Mouse (Mus musculus) retina, embryonic 14.5 days (tissue): ENCODE results near the gene Rapgef2.
"Not testable (repeated sequence)": the region's sequence is repeated elsewhere in the genome, so short reads cannot be mapped to it uniquely, and the experiment has no call there.

Experiments used
- DNase-seq: peaks from one replicate; pipeline ENCODE4 v3.0.0-alpha.2; 2015; ENCODE audit warnings: low spot score

Rapgef2 gene

DNA sequence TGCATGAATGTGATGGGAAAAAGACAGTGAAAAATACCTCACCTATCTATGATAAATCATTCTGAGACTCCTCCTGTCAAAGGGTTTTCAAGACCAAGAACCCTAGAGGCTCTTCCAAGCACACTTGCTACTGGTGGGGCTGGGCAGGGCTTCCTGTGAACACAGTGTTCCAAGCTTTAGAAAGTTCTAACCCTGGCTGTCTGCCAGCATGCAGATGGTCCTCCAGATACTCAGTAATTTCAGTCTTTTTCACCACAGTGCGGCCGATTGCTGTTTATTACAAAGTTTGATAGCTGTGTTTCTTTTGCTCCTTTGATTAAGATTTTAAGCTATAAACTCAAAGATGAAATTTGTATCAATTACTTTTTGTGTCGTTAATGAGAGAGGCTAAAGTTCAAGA lies 83.1 kb downstream of the Rapgef2 start:
- DNase-seq = no peak

DNA sequence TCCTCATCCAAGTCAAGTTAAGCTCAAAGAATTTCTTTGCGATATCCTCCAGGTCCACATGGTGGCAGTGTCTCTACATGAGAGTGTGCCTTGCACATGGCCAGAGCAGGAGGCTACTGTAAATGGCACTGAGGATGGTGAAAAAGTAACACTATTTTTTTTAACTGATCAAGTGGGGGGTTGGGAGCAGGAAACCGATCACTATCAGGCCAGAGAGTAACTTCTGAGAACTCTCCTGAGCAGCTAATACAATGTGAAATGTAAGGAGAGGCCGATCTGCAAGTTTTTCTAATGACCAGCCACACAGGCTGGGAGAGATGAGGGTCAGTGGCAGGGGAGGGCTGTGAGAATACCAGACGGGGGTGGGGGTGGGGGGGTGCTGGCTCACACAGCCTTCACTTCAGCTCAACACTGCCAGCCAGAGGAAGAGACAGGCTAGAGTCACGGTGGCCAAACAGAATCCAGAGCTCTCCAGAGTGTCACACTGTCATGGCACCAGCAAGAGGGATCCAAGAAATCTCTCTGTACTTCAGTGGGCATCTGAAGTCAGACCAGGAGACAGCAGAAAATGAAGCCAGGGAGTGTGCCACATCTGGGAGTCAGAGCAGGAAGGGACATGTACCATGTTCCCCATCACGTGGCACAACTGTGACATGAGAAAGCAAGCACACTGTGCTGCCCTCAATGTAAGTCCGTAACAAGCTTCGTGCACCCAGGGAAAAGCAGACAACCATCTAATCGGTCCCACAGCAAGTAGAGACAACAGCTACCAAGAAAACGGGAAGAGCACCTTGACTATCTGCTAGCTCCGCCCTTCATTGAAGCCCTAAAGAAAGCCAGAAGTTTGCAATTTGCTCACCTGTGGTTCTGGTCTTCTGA lies 83.8 kb downstream of the Rapgef2 start:
- DNase-seq = peak; percentile 83

DNA sequence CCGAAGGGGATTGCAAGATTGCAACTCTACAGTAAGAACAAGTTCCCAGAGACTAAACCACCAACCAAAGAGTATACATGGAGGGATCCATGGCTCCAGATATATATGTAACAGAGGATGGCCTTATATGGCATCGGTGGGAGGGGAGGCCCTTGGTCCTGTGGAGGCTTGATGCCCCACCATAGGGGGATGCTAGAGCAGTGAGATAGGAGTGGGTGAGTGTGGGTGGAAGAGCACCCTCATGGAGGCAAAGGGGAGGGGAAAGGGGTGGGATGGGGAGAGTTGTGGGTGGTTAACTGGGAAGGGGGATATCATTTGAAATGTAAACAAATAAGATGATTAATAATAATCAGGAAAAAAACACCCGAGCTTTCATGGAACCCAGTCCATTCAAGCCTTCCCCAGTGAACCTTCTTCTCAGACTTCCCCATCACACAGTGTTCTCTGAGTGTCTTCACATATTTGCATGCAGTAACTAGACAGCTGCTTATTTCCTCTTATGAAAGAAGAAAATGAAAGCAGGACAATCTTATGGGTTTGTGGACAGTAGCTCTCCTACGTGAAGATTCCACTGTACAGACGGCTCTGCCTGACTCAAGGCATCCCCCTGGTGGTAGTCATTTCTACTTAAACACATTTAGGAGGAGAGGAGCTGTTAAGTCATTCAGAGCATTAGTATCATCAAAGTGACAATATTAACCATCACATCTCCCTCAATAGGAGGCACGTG lies 89.4 kb downstream of the Rapgef2 start:
- DNase-seq = peak; percentile 68

DNA sequence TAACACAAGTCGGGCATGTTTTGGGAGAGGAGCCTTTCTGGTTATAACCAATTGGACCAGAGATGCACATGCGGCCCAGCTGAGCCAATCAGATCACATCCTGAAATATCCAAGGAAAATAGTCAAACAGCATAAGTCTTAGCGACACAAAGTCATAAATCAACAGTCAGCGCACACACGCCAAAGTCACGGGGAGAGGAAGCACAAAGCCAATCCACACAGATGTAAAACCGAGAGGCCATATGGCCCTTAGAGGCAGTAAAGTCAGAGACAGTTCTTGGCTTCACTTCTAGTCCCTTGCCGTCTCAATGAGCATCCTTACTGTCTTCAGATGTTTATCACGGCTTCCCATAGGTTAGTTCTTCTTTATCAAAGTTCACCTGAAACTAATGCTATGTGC lies 91.0 kb downstream of the Rapgef2 start:
- no peak for DNase-seq

DNA sequence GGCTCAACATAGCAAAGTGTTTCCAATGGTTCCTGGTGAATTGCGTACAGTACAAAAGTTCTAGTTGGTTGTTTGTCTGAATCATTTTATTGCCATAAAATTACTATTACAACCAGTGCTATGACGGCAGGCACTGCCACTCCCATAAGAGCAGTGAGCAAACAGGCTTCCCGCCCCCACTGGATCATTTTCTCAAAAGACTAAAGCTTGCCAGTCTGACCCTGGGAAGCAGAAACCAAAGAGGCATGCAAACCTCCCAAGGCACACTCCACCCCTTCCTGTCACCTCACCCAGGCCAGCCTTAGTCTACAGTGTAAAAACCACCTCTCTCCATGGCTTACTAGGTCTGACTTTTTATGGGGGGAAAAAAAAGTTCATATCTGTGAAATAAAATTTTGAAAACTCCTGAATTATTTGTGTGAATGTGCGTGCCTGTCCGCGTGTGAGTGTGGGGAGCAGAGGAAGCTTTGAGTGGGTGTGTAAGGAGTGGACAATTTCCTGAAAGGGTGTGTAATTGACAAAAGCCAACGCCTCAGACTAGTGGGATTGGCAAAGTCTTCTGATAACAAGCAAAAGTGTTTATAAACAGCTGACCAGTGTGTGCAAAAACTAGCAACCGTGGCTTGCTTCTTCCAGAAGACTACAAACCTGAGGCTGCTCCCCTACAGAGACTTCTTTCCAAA lies 92.1 kb downstream of the Rapgef2 start:
- no peak for DNase-seq

DNA sequence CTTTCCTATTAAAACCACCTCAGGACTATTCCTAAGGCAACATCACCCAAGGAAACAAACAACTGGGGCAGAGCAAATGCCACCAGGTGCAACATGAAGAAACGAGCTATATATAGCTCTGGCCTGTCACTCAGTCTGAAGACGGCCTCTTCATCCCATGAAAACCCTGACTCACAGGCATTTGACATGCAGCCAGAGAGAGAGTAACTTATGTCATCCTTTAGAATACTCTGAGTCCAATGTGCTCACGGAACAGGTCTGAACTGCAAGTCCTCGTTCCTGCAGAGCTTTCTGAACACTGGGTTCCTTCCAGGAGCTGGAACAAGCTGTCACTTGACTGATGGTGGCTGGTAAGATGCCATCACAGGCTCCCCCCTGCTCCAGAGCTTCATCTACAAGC lies 93.3 kb downstream of the Rapgef2 start:
- DNase-seq = no peak

DNA sequence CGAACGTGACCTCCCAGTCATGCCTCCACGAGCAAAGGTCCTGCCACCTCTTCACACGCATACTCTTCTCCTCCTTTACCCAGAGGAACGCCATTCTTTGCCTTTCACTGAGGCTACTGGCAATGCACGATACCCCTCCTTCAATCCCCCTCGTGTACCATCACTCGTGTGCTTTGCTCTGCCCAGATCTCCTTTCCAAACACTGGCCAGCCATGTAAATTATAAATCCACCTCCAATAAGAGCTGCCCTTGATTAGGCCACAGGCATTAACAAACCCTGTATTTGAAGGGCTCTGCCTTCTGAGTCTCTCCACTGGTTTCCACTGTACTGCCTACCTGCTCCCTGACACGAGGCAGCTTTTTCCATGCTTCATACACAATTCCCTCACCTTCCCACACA lies 94.3 kb downstream of the Rapgef2 start:
- DNase-seq = no peak

DNA sequence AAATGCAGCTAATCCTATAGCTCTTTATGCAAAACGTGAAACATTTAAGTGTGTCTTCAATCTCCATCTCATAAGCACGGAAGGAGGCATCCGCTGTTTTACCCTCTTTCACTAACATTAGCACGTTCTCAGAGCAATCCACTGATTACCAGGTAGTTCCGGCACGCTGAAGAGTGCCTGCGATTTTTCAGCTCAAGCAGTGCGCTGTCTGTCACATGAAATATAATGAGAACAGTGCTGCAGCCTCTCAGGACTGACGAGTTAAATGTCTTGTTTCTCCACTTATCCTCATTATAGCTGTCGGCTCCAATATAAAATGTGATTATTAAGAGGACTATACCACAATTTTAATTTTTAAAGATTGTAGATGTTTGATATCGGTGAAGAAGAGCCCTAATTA lies 94.8 kb downstream of the Rapgef2 start:
- DNase-seq = no peak

DNA sequence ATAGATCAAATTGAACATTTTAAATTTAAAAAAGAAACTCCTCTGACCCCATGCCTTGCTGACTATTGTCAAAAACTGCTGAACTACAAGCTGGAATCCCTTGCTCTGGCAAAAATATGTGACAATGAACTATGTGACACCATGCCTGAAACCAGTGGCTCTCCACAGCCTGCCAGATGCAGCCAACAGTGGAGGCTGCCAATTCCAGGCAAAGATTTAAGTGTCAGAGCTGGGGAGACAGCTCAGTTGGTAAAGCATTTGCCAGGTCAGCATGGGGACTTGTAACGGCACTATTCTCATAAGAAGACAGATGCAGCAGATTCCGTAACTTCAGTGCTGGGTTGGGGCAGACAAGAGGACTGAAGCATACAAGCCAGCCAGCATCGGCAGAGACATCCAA lies 95.9 kb downstream of the Rapgef2 start:
- no peak for DNase-seq

DNA sequence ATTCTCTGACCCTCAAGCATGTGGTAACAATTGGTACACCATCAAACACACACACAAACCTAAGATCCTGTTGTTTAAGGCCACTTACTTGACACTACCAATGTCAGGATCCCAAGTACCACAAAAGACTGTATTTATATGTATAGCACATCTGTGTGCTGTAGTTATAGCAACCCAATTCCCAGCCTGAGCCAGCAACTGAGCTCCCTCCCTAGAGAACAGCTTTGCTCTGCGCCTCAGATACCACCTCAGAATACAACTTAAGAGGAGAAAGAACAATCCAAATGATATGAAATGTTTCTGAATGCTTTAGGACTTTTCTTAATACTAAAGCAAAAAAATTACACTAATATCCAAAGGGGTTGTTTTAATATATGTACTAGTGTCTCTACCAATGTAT lies 98.4 kb downstream of the Rapgef2 start:
- no peak for DNase-seq

DNA sequence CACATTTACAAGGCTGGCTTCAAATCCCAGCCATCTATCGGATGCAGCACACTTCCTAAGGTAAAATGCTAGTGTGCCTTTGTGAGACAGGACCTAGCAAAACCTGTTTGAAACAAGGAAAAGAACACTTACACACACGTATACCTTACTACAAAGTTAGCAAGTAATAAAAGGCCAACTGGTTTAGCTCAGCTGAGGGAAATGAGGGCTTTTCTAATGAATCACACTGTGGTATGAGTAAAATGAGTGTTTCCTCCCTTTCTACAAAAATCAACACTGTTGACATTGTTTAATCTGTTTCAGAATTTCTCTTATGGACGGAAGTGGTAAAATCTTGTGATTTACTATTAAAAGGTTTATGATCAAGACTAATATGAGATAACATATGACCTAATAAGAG lies 104.0 kb downstream of the Rapgef2 start:
- DNase-seq = no peak

DNA sequence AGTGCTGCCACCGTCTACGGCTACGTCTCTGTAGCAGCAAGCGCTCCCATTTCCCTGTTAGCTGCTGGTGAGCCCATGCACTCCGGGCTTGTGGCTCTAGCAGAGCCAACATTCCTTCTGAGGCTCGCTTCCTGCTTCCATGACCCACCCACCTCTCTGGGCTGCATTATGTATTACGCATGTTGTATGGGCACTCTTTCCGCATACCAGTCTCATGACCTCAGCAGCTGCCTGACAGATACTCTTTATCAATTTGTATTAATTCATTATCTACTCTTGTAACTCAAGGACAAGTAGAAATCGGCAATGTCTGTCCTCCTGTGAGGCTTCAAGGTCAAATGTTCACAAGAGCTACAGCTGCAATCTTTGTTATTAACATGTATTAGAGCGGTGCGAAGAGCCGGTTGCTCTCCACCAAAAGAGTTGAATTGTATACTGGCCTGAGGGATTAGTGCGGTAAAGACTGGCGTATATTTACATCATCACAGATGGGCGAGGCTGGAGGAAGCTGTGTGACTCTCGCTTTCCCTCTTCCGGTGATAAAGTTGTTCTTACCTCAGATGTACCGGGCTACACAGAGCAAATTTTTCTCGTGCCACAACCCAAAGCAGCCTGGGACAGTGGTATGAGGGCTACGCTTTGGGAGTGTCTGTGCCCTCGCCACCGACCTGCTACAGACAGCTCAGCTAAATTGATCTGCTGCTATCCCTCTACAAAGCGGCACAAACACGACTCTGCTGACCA lies 104.9 kb downstream of the Rapgef2 start:
- no peak for DNase-seq

DNA sequence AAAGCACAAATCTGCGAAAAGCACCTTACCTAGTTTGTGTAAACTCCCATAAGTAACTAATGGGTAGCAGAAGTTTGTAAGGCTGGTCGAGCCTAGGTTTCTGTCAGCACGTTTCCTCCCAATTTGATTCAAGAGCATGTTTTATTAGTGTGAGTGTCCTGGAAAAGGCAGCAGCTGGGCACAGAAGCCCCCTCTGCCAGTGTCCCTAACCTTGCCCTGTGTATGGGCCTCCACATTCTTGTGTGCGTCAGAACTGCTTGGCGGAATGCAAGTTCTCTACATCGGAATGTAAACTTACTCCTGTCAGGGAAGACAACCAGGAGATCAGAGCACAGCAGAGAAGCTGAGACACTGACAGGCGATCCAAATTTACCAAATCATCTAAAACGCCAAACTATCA lies 106.2 kb downstream of the Rapgef2 start:
- DNase-seq = no peak

DNA sequence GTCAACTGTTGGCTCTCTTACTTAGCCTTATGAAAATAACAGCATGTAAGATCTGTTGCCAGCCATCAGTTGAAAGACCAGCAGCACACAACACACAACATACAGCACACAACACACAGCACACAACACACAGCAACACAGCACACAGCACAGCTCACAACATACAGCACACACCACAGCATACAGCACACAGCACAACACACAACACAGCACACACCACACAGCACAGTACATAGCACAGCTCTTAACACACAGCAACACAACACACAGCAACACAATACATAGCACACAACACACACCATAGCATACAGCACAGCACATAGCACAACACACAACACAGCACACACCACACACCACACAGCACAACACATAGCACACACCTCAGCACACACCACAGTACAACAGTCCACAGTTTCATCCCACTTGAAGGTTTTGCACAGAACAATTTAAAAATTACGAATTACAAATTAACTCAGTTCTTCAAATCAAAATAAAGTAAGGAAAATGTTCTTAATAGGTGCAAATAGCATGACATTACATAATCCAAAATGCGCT lies 106.7 kb downstream of the Rapgef2 start:
- DNase-seq = no peak

DNA sequence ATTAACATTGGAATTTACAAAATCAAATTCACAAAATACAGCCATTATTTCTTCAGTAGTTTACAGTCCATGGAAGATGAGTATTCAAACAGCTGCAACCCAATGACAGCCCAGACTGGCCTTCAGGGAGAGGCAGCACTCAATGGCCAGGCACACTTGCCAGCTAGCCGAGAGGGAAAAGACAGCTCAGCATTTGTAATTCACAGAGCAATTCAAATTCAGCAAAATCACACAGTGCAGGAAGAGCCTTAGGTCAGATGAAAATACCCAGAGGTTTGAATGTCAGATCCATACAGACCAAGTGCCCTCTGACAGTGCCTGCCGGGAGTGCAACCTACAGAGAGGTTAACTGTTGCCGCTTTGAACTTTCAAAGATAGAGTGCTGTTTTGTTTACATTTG lies 107.6 kb downstream of the Rapgef2 start:
- DNase-seq = no peak

DNA sequence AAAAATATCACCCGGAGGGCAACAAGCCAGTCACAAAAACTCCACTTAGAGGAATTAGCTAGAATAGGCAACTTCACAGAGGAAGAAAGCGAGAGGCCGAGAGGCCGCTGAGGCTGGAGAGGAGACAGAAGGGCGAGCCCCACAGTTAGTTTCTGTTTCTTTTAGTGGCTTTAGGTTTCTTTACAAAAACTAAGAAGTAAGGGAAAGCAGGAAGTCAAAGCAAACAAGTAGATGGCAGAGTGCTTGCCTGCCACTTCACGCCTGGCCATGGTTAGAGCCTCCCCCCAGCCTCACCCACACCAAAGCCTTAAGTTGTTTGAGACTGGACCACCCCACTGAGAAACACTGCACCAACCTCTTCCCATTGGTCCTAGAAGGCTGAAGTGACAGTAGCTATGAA lies 108.2 kb downstream of the Rapgef2 start:
- DNase-seq = no peak

DNA sequence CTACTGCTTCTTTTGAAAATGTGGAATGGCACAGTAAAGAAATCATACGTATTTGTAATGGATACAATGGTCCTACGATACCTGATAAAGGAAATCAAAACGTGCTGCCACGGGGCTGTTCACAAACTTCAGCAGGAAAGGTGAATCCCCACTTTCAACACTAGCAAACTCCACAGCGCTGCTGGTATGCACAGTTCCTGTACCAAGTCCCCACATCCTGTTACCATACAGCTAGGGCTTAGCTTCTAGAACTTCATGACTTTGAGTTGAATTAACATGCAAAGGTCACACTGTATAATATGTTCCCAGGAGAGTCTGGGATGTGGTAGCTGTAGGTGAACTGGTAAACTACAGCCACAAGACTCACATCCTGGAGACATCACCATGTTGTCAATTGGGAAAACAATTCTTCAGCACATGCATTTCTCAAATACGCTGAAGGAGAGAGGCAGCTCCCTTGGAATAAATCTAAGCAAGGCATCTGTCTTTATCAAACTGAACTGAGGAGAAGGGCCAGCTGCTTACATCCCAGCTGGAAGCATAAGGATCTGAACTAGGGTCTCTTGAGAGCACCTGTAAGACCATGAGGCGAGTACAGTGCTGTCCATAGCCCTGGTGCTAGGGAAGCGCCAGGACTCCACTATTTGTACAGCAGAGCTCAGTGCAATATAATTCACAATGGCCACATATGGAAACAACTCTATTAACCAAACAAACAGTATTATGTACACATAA lies 109.0 kb downstream of the Rapgef2 start:
- no peak for DNase-seq

DNA sequence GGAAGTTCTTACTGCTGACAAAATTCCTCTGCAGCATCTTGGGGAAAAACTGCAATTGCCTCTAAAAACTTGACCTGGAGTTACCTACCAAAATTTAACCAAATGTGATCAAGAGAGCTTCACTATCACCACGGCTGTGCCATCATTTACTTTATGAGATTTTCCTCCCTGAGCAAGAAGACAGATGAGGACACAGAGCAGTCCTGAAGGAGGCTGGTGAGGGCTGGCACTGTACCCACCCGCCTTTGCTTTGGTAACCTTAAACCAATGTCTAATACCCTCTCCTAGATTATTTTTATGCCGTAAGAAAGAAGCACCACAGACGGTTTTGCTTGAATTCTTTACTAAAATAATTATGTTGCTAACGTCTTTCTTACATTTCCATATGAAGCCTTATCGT lies 112.1 kb downstream of the Rapgef2 start:
- DNase-seq = no peak

DNA sequence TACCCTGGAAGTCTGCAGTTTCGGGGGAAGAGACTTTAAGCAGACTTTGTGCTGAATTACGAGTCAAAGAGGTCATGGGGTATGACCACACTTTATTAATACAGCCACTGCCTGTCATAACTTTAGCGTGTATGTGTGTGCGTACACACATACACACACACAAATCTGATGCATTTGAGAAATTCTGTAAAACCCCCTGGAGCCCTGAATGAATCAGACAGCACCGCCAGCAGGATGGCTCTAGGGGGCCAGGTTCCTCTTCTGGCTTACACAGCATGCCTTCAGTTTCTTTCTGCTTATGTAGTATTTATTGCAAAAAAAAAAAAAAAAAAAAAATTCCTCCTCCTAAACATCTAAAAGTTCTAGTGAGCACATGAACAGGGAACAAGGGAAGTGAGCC lies 113.0 kb downstream of the Rapgef2 start:
- DNase-seq = no peak

DNA sequence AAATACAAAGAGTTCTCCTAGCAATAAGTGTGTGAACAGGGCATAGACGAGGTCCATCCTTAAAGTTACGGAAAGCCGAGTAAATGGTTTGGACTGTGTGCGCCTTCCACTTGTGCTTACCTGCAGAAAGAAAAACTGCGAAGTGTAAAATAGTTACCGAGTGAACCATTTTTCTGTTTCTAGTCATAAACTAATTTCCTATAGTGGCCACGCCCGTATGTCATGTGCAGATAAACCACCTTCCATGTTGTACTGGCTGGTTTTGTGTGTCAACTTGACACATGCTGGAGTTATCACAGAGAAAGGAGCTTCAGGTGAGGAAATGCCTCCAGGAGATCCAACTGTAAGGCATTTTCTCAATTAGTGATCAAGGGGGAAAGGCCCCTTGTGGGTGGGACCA lies 115.2 kb downstream of the Rapgef2 start:
- DNase-seq = not testable (repeated sequence)

DNA sequence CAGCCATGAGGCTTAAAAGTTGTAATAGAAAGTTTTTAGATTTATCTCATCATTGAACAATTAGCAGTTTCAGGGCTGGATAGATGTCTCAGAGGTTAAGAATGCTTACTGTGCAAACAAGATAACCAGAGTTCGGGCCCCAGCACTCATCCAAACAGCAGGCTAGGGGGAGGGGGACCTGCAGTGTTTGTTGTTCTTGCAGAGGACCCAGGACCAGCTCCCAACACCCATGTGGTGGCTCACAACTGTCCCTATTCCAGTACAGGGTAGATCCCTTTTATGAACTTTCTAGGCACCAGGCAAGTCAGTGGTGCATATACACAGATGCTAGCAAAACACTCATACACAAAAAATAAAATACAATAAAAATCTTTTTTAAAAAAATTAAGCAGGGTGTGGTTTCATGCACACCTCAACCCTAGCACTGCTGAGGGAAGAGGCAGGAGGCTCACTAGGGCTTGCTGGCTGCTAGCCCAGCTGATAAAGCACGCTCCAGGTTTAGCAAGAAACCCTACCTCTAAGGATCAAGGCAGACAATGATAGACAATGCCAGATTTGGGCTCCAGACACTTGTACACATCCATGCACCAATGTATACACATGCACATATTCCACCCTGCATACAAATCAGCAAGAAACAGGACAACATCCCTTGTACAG lies 118.0 kb downstream of the Rapgef2 start:
- DNase-seq = no peak
